Mouse (Mus musculus): ENCODE data around the gene Pde11a.

GRCm38 (mm10) chr2:76248242-76248641 lies 90.3 kb downstream of the Pde11a start:
- TF ChIP-seq CTCF (IDR thresholded peaks at IDR 0.05; ENCODE audit: control insufficient read depth, insufficient read depth, low read length) (no peak), POLR2A (IDR thresholded peaks at IDR 0.05; ENCODE audit: borderline replicate concordance, control insufficient read depth, low read depth, low read length) (no peak)

All from bone marrow, adult 2 months (tissue).